Mouse (Mus musculus) ZHBTc4 (cell line): ENCODE data around the gene Glrx.
A peak's percentile ranks its signal among the peaks of the same experiment; 100 is the strongest.

Source experiments
- DNase-seq: peaks from one replicate; pipeline ENCODE4 v3.0.0-alpha.2; 2011; ENCODE audit warnings: low read depth, low spot score

Gene Glrx

GRCm38 (mm10) chr13:75835461-75835860, 4.2 kb upstream of the Glrx start:
- DNase-seq, result peak; percentile 93

- no peak for DNase-seq
These were observed 1.2 kb upstream of the Glrx start for GRCm38 (mm10) chr13:75838506-75838905.

- peak; percentile 14 for DNase-seq
These were observed 1.2 kb downstream of the Glrx start for GRCm38 (mm10) chr13:75840752-75841285.

GRCm38 (mm10) chr13:75841950-75842349, 2.3 kb downstream of the Glrx start:
- DNase-seq, result no peak

GRCm38 (mm10) chr13:75843331-75843730, 3.7 kb downstream of the Glrx start:
- DNase-seq, result no peak

GRCm38 (mm10) chr13:75843993-75844683, 4.5 kb downstream of the Glrx start:
- DNase-seq, result peak; percentile 26

- no peak for DNase-seq
These were observed 5.3 kb downstream of the Glrx start for GRCm38 (mm10) chr13:75844833-75845518.

GRCm38 (mm10) chr13:75845519-75846166, 6.0 kb downstream of the Glrx start:
- no peak for DNase-seq

- no peak for DNase-seq
These were observed 7.4 kb downstream of the Glrx start for GRCm38 (mm10) chr13:75847027-75847426.

- no peak for DNase-seq
These were observed 12.4 kb downstream of the Glrx start for GRCm38 (mm10) chr13:75852027-75852426.

GRCm38 (mm10) chr13:75853118-75853517, 13.4 kb downstream of the Glrx start:
- DNase-seq, result no peak

GRCm38 (mm10) chr13:75859264-75859844, 19.7 kb downstream of the Glrx start:
- DNase-seq, result no peak

GRCm38 (mm10) chr13:75865486-75866184, 26.0 kb downstream of the Glrx start:
- no peak for DNase-seq

- DNase-seq, result no peak
These were observed 28.2 kb downstream of the Glrx start for GRCm38 (mm10) chr13:75867876-75868275.

- no peak for DNase-seq
These were observed 35.1 kb downstream of the Glrx start for GRCm38 (mm10) chr13:75874608-75875376.

GRCm38 (mm10) chr13:75876188-75876587, 36.5 kb downstream of the Glrx start:
- DNase-seq, result peak; percentile 62

GRCm38 (mm10) chr13:75876592-75876991, 36.9 kb downstream of the Glrx start:
- DNase-seq, result no peak

GRCm38 (mm10) chr13:75877907-75878306, 38.2 kb downstream of the Glrx start:
- peak; percentile 78 for DNase-seq

- DNase-seq, result no peak
These were observed 40.1 kb downstream of the Glrx start for GRCm38 (mm10) chr13:75879756-75880155.

- DNase-seq, result no peak
These were observed 40.8 kb downstream of the Glrx start for GRCm38 (mm10) chr13:75880501-75880900.

- no peak for DNase-seq
These were observed 44.1 kb downstream of the Glrx start for GRCm38 (mm10) chr13:75883792-75884191.
